Mouse (Mus musculus) spleen, adult 2 months (tissue): ENCODE data around the gene Elf5. TPM values are rescaled to one million over a fixed set of nuclear protein-coding genes. Genes with fewer than 3 reads are reported as not detected.
A peak's percentile ranks its signal among the peaks of the same experiment; 100 is the strongest.

Experiments used
- DNase-seq, 2 experiments: peaks; one replicate each; pipeline versions ENCODE4 v3.0.0 to v3.0.0-alpha.2; 2012 to 2021; ENCODE audit warnings: low spot score in 2 of 2, low read depth in 1 of 2
- H3K27ac ChIP-seq: fragments of 200-500 bp; 2 replicates; pipeline ENCODE4 v1.5.1; 2012; ENCODE audit warnings: low read length, inconsistent platforms; ENCODE audit not compliant: insufficient read depth
- H3K27me3 ChIP-seq: fragments of 200-500 bp; 2 replicates; pipeline ENCODE4 v1.6.1; 2012; ENCODE audit warnings: mild to moderate bottlenecking, moderate library complexity, low read length, inconsistent platforms; ENCODE audit not compliant: control insufficient read depth, insufficient read depth
- H3K36me3 ChIP-seq: fragments of 200-500 bp; 2 replicates; pipeline ENCODE4 v1.6.1; 2012; ENCODE audit warnings: mild to moderate bottlenecking, low read length, inconsistent platforms; ENCODE audit not compliant: control insufficient read depth, insufficient read depth
- H3K4me1 ChIP-seq: fragments of 200-500 bp; 2 replicates; pipeline ENCODE4 v1.6.1; 2011; ENCODE audit warnings: inconsistent platforms; ENCODE audit not compliant: control insufficient read depth, insufficient read depth, insufficient read length
- H3K4me3 ChIP-seq: fragments of 200-500 bp; 2 replicates; pipeline ENCODE4 v1.5.1; 2011; ENCODE audit warnings: mild to moderate bottlenecking, inconsistent platforms; ENCODE audit not compliant: insufficient read depth, insufficient read length; ENCODE audit errors: extremely low read depth
- CTCF ChIP-seq: fragments of 200-500 bp; IDR thresholded peaks from 2 replicates; pipeline ENCODE4 v1.5.1; 2011; ENCODE audit warnings: mild to moderate bottlenecking, inconsistent platforms; ENCODE audit not compliant: insufficient read depth, insufficient read length, insufficient replicate concordance; ENCODE audit errors: extremely low read depth
- POLR2A ChIP-seq: fragments of 200-500 bp; IDR thresholded peaks from 2 replicates; pipeline ENCODE4 v1.6.1; 2011; ENCODE audit warnings: low read depth, low read length, inconsistent platforms
- WGBS: fragments of 180-500 bp; shearing (Covaris S2); methylation state at CpG from one replicate; pipeline ENCODE4 v1.1.7; 2018; 5-methylcytosine and 5-hydroxymethylcytosine counted together
- polyA plus RNA-seq: library from polyadenylated mRNA; depleted of rRNA; stranded (reverse); fragments of >200 nt; gene quantifications from 2 replicates; pipeline ENCODE4 v1.2.3, GENCODE M21; 2012

The Elf5 gene
- polyA plus RNA-seq, 1 experiment = not detected

DNA sequence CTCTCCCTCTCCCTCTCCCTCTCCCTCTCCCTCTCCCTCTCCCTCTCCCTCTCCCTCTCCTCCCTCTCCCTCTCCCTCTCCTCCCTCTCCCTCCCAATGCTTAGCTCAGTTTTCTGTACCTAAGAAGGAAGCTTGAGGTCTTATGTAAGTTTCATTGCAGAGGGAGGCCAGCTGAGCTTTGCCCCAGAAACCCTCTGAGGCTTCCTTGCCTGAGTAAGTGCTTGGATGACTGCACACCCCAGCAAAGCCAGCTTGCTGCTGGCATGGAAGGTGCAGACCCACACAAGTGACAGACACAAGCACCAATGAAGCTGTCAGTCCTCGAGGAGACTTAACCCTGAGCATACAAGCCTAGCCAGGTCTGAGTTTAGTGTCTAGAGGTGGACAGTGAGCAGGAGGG lies 19.2 kb downstream of the Elf5 start:
- WGBS = 36% methylated on average over 1 of the region's 1 CpGs

DNA sequence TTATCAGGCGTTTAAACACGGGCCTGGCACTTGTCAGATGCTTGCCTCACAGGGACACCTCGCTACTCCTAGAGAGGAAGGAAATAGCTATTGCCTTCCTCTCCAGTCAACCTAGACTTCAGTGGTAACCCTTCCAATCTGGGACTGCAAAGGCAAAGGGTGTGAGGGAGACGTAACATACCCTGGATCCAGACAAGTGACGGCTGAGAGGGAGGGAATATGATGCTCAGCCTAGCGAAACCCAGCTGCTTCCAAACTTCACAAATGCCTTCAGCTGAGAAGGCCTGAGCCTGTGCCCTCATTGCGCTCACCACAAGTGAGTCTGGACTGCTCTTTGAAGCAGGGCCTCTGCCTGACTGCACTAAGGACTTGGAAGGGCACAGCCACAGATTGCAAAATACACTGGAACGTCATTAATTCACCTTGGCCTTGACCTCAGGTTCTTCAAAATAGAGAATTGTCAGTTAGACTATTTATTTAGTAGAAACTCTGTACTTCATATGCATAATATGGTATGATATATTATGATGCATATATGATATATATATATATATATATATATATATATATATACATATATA lies 21.3 kb downstream of the Elf5 start:
- TF ChIP-seq CTCF (no peak), POLR2A (no peak)
- DNase-seq = no peak
- Histone ChIP-seq H3K27ac (no peak overlapping the region), H3K4me1 (no peaks in the 10 kb centered on the region), H3K36me3 (no peaks in the 10 kb centered on the region), H3K27me3 (no peaks in the 10 kb centered on the region), H3K4me3 (no peak overlapping the region)
- whole genome bisulfite sequencing = 62% methylated on average over 8 of the region's 8 CpGs

More for the DNA sequence above, 19.2 kb downstream of the Elf5 start:
- no peak overlapping the region for H3K4me3 ChIP-seq
- TF ChIP-seq POLR2A = no peak
- TF ChIP-seq CTCF = no peak
- H3K27ac ChIP-seq = no peak overlapping the region
- H3K4me1 ChIP-seq = no peaks in the 10 kb centered on the region
- no peak for DNase-seq
- H3K36me3 ChIP-seq = no peaks in the 10 kb centered on the region
- no peaks in the 10 kb centered on the region for H3K27me3 ChIP-seq

DNA sequence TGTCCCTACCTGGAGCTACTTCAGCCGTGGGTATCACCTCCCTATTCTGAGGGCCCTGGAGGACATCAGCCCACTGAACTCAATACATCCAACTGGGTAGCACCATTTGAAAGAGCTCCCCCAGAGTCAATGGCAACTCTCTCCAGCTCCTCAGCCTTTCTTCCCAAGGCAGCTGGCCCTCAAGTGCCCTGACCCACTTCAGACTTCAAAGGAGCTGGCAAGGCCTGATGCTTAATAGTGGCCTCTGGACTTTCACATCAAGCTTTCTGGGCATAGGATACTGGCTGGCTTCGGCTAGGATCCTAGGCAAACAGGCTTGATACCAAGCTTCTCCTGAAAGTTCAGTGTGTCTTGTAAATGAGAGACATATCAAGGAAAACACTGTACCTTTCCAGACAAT lies 23.6 kb downstream of the Elf5 start:
- Histone ChIP-seq H3K4me1 (no peaks in the 10 kb centered on the region), H3K36me3 (no peaks in the 10 kb centered on the region), H3K27me3 (no peaks in the 10 kb centered on the region), H3K27ac (no peak overlapping the region), H3K4me3 (no peak overlapping the region)
- 77% methylated on average over 2 of the region's 2 CpGs for WGBS
- no peak for TF ChIP-seq CTCF
- DNase-seq = no peak

DNA sequence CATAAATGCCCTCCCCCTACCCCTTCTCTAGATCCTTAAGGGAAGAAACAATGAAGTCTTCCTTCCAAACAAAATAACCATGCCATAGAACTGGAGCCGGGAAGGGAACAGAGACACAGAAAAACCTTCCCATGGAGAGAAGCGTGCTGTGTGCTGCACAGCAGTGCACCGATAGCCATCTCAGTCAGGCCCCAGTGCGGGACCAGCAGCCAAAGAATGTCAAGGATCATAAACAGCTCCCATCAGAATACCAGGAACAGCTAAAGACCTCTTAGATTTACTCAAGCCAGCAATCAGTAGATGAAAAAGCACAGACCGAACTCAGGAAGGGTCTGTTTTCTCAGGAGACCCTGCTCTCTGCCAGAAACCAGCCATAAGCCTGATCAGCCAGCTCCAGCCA lies 25.0 kb downstream of the Elf5 start:
- Histone ChIP-seq H3K27me3 (no peaks in the 10 kb centered on the region), H3K4me3 (no peak overlapping the region), H3K4me1 (no peaks in the 10 kb centered on the region), H3K27ac (no peak overlapping the region), H3K36me3 (no peaks in the 10 kb centered on the region)
- WGBS = 85% methylated on average over 5 of the region's 5 CpGs
- DNase-seq = no peak
- no peak for TF ChIP-seq CTCF

DNA sequence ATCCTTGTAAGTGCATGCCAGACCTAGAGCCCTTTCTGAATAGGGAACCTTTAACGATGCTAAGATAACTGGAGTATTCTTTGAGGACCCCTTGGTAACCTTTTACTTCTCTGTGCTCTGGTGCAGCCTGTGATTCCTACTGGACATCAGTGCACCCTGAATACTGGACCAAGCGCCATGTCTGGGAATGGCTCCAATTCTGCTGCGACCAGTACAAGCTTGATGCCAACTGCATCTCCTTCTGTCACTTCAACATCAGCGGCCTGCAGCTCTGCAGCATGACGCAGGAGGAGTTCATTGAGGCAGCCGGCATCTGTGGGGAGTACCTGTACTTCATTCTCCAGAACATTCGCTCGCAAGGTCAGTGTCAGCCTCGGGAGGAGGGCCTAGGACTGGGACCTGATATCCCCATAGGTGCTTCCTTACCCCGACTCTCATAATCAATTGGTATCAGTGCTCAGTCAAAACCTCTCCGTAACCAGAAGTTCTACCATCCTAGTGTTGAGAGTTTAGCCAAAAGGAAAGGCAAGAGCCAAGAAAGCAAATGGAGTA lies 27.7 kb downstream of the Elf5 start:
- 88% methylated on average over 11 of the region's 11 CpGs for WGBS
- no peak overlapping the region for H3K27ac ChIP-seq
- no peak overlapping the region for H3K4me3 ChIP-seq
- no peak for DNase-seq
- H3K27me3 ChIP-seq = no peaks in the 10 kb centered on the region
- no peaks in the 10 kb centered on the region for H3K4me1 ChIP-seq
- TF ChIP-seq POLR2A (no peak), CTCF (no peak)
- H3K36me3 ChIP-seq = no peaks in the 10 kb centered on the region

DNA sequence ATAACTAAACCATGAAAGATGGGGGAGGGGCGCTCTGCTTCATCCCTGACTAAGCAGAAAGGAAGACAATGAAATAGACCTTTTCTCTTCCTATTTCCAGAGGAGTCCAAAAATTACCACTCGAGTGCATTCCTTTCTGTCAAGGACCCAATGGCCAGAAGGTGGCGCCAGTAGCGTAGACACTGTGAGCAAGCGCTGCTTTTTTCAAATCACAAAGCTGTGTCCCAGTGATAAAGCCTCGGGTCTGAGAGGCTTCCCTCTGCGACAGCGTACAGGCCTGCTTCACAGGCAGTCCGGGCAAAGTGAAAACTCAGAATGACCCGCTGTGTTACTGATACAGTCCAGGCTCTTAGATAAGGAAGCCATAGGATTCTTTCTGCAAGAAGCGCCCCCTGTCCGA lies 28.2 kb downstream of the Elf5 start:
- Histone ChIP-seq H3K27ac (no peak overlapping the region), H3K4me1 (no peaks in the 10 kb centered on the region), H3K27me3 (no peaks in the 10 kb centered on the region), H3K4me3 (no peak overlapping the region), H3K36me3 (no peaks in the 10 kb centered on the region)
- 13% methylated on average over 12 of the region's 12 CpGs for WGBS
- TF ChIP-seq CTCF (peak; percentile 59; the same call in 1 of the 2 replicates), POLR2A (no peak)
- DNase-seq = peak; percentile 22 to 57

DNA sequence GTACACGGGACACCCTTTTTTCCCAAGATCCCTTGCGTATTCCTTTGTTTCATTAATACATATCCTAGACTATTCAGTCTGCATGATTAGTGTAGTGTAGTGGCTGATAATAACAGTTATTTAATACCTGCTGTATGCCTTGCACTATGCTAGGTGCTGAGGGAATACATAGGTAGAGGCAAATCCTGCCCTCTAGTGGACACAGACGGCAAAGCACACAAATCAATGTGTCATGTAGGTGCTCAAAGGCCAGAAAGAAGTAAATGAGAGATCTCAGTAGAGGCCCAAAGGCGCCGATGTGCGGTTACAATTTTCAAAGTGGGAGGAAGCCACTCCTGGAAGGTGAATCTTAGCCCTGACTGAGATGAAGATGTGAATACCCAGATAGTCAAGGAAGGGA lies 34.3 kb downstream of the Elf5 start:
- H3K36me3 ChIP-seq = no peaks in the 10 kb centered on the region
- H3K4me1 ChIP-seq = no peaks in the 10 kb centered on the region
- TF ChIP-seq CTCF (peak; percentile 41; the same call in 1 of the 2 replicates), POLR2A (no peak)
- no peak overlapping the region for H3K27ac ChIP-seq
- WGBS = 57% methylated on average over 6 of the region's 6 CpGs
- peak in 1 of 2 experiments; percentile 36 for DNase-seq
- H3K27me3 ChIP-seq = no peaks in the 10 kb centered on the region
- H3K4me3 ChIP-seq = no peak overlapping the region

DNA sequence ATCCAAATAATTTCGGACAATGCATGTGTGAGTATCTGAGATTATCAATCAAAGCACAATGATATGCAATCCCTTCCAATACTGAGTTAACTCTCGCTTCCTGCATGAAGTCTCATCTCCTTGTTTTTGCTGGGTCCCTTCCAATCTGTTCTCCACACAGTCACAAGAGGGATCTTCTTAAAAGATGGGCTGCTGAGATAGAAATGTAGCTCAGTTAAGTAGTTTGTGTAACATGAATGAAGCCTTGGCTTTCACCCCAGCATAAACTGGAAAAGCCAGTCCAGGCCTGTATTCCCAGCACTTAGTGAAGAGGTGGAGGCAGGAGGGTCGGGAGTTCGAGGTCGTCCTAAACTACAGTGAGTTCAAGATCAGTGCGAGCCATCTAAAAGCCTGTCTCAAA lies 34.8 kb downstream of the Elf5 start:
- DNase-seq = no peak
- WGBS = 86% methylated on average over 6 of the region's 6 CpGs
- no peak for TF ChIP-seq CTCF
- TF ChIP-seq POLR2A = no peak

More for the DNA sequence above, 34.8 kb downstream of the Elf5 start:
- H3K27me3 ChIP-seq = no peaks in the 10 kb centered on the region
- no peak overlapping the region for H3K4me3 ChIP-seq
- no peaks in the 10 kb centered on the region for H3K4me1 ChIP-seq
- H3K36me3 ChIP-seq = no peaks in the 10 kb centered on the region
- H3K27ac ChIP-seq = no peak overlapping the region
